Mouse (Mus musculus): Measurements from ENCODE around the gene Zfp512. TPM values are rescaled to one million over a fixed set of nuclear protein-coding genes. Genes with fewer than 3 reads are reported as not detected.
"Not testable (repeated sequence)": the region's sequence is repeated elsewhere in the genome, so short reads cannot be mapped to it uniquely, and the experiment has no call there.

The Zfp512 gene
- polyA plus RNA-seq, 1 experiment from 2014 or later = 33.1 TPM

- Histone ChIP-seq H3K9ac (no peak overlapping the region), H3K27ac (no peak overlapping the region), H3K4me3 (no peak overlapping the region), H3K36me3 (no peaks in the 10 kb centered on the region), H3K27me3 (no peaks in the 10 kb centered on the region), H3K4me2 (no peak overlapping the region), H3K9me3 (replicated peaks) (no peaks in the 10 kb centered on the region), H3K4me1 (replicated peaks) (no peaks in the 10 kb centered on the region; the same call in 1 of the 2 replicates)
- 56% methylated on average over 7 of the region's 7 CpGs for WGBS
- ATAC-seq (replicated peaks; ENCODE audit: insufficient number of reproducible peaks, insufficient read depth, low FRiP score, low read depth) = no peak
Observed at GRCm38 (mm10) chr5:31489116-31489769, 37.0 kb downstream of the Zfp512 start.

- ATAC-seq (replicated peaks; ENCODE audit: insufficient number of reproducible peaks, insufficient read depth, low FRiP score, low read depth) = no peak
Observed at GRCm38 (mm10) chr5:31492031-31492430, 39.8 kb downstream of the Zfp512 start.

GRCm38 (mm10) chr5:31494513-31495297, 42.5 kb downstream of the Zfp512 start, which contains the start of gene Gpn1:
Gene Gpn1 (plus strand): TSS chr5:31494741.
- H3K36me3 ChIP-seq = peaks cover 31% of the 10 kb centered on the region
- H3K27ac ChIP-seq = no peak within 1 kb of the TSS
- peak within 1 kb of the TSS; percentile 69 for H3K9ac ChIP-seq
- ATAC-seq (replicated peaks; ENCODE audit: insufficient number of reproducible peaks, insufficient read depth, low FRiP score, low read depth) = peak; percentile 99
- peak within 1 kb of the TSS; percentile 80 for H3K4me3 ChIP-seq
- H3K4me2 ChIP-seq = peak within 1 kb of the TSS; percentile 73
- H3K9me3 ChIP-seq (replicated peaks) = no peaks in the 10 kb centered on the region
- under 1% methylated on average over 49 of the region's 49 CpGs for WGBS
- H3K4me1 ChIP-seq (replicated peaks) = peaks cover 9% of the 10 kb centered on the region
- H3K27me3 ChIP-seq = no peaks in the 10 kb centered on the region

More at GRCm38 (mm10) chr5:31492031-31492430, 39.8 kb downstream of the Zfp512 start:
- WGBS = 43% methylated on average over 1 of the region's 1 CpGs
- Histone ChIP-seq H3K9ac (no peak overlapping the region), H3K36me3 (peaks cover 9% of the 10 kb centered on the region), H3K27ac (no peak overlapping the region), H3K4me2 (no peak overlapping the region), H3K4me1 (replicated peaks) (peaks cover 9% of the 10 kb centered on the region), H3K9me3 (replicated peaks) (no peaks in the 10 kb centered on the region), H3K4me3 (no peak overlapping the region), H3K27me3 (no peaks in the 10 kb centered on the region)

- H3K36me3 ChIP-seq = peaks cover 66% of the 10 kb centered on the region
- 87% methylated on average over 10 of the region's 10 CpGs for WGBS
- no peak overlapping the region for H3K4me2 ChIP-seq
- H3K4me3 ChIP-seq = no peak overlapping the region
- no peaks in the 10 kb centered on the region for H3K9me3 ChIP-seq (replicated peaks)
- H3K9ac ChIP-seq = no peak overlapping the region
- H3K27me3 ChIP-seq = no peaks in the 10 kb centered on the region
- peaks cover 7% of the 10 kb centered on the region; the same call in 1 of the 2 replicates for H3K4me1 ChIP-seq (replicated peaks)
- ATAC-seq (replicated peaks; ENCODE audit: insufficient number of reproducible peaks, insufficient read depth, low FRiP score, low read depth) = no peak
- H3K27ac ChIP-seq = no peak overlapping the region
Observed at GRCm38 (mm10) chr5:31504843-31505242, 52.6 kb downstream of the Zfp512 start.

- no peak overlapping the region for H3K27ac ChIP-seq
- no peak overlapping the region for H3K4me2 ChIP-seq
- ATAC-seq (replicated peaks; ENCODE audit: insufficient number of reproducible peaks, insufficient read depth, low FRiP score, low read depth) = no peak
- H3K9ac ChIP-seq = no peak overlapping the region
- WGBS = 71% methylated on average over 1 of the region's 1 CpGs
- H3K4me3 ChIP-seq = no peak overlapping the region
- H3K4me1 ChIP-seq (replicated peaks) = no peaks in the 10 kb centered on the region
- H3K9me3 ChIP-seq (replicated peaks) = no peaks in the 10 kb centered on the region
- no peaks in the 10 kb centered on the region for H3K27me3 ChIP-seq
- H3K36me3 ChIP-seq = peaks cover 80% of the 10 kb centered on the region
Observed at GRCm38 (mm10) chr5:31512481-31512880, 60.2 kb downstream of the Zfp512 start.

- no peak for ATAC-seq (replicated peaks; ENCODE audit: insufficient number of reproducible peaks, insufficient read depth, low FRiP score, low read depth)
- WGBS = 89% methylated on average over 6 of the region's 6 CpGs
- Histone ChIP-seq H3K4me1 (replicated peaks) (peaks cover 1% of the 10 kb centered on the region), H3K9me3 (replicated peaks) (no peaks in the 10 kb centered on the region), H3K27ac (no peak overlapping the region), H3K9ac (no peak overlapping the region), H3K4me3 (no peak overlapping the region), H3K4me2 (no peak overlapping the region), H3K27me3 (no peaks in the 10 kb centered on the region), H3K36me3 (peaks cover 68% of the 10 kb centered on the region)
Observed at GRCm38 (mm10) chr5:31520556-31520955, 68.3 kb downstream of the Zfp512 start.

GRCm38 (mm10) chr5:31526354-31527116, 74.3 kb downstream of the Zfp512 start, which contains the start of gene Slc4a1ap:
Gene Slc4a1ap (plus strand): TSS chr5:31526995.
- H3K36me3 ChIP-seq = peaks cover 34% of the 10 kb centered on the region
- under 1% methylated on average over 28 of the region's 28 CpGs for WGBS
- peak within 1 kb of the TSS; percentile 93 for H3K4me2 ChIP-seq
- peak within 1 kb of the TSS; percentile 98 for H3K4me3 ChIP-seq
- H3K9me3 ChIP-seq (replicated peaks) = no peaks in the 10 kb centered on the region
- peak within 1 kb of the TSS; percentile 83 for H3K27ac ChIP-seq
- peak; percentile 67 for ATAC-seq (replicated peaks; ENCODE audit: insufficient number of reproducible peaks, insufficient read depth, low FRiP score, low read depth)
- H3K9ac ChIP-seq = peak within 1 kb of the TSS; percentile 80
- H3K27me3 ChIP-seq = no peaks in the 10 kb centered on the region
- peaks cover 17% of the 10 kb centered on the region for H3K4me1 ChIP-seq (replicated peaks)

- no peaks in the 10 kb centered on the region for H3K9me3 ChIP-seq (replicated peaks)
- peaks cover 36% of the 10 kb centered on the region for H3K36me3 ChIP-seq
- peaks cover 17% of the 10 kb centered on the region for H3K4me1 ChIP-seq (replicated peaks)
- 2% methylated on average over 40 of the region's 40 CpGs for WGBS
- H3K9ac ChIP-seq = peak overlapping the region; percentile 80
- peak overlapping the region; percentile 93 for H3K4me2 ChIP-seq
- peak overlapping the region; percentile 98 for H3K4me3 ChIP-seq
- H3K27ac ChIP-seq = peak overlapping the region; percentile 83
- ATAC-seq (replicated peaks; ENCODE audit: insufficient number of reproducible peaks, insufficient read depth, low FRiP score, low read depth) = no peak
- H3K27me3 ChIP-seq = no peaks in the 10 kb centered on the region
Observed at GRCm38 (mm10) chr5:31527117-31527680, 75.0 kb downstream of the Zfp512 start.

- Histone ChIP-seq H3K36me3 (peaks cover 36% of the 10 kb centered on the region), H3K4me1 (replicated peaks) (peaks cover 17% of the 10 kb centered on the region), H3K4me2 (peak within 1 kb of the TSS; percentile 93), H3K4me3 (peak within 1 kb of the TSS; percentile 98), H3K27ac (peak within 1 kb of the TSS; percentile 83), H3K9ac (peak within 1 kb of the TSS; percentile 80)
- not testable (repeated sequence) for H3K9me3 ChIP-seq (replicated peaks); ATAC-seq (replicated peaks; ENCODE audit: insufficient number of reproducible peaks, insufficient read depth, low FRiP score, low read depth); H3K27me3 ChIP-seq
- WGBS = 80% methylated on average over 11 of the region's 11 CpGs
Observed at GRCm38 (mm10) chr5:31527707-31528106, 75.5 kb downstream of the Zfp512 start, which contains the start of gene Supt7l. Gene Supt7l (minus strand): TSS chr5:31527807.

GRCm38 (mm10) chr5:31528560-31528959, 76.3 kb downstream of the Zfp512 start:
- Histone ChIP-seq H3K4me2 (peak overlapping the region; percentile 93; the same call in 1 of the 2 replicates), H3K27ac (no peak overlapping the region), H3K9ac (no peak overlapping the region), H3K9me3 (replicated peaks) (no peaks in the 10 kb centered on the region), H3K4me1 (replicated peaks) (peaks cover 17% of the 10 kb centered on the region), H3K36me3 (peaks cover 42% of the 10 kb centered on the region), H3K4me3 (no peak overlapping the region), H3K27me3 (no peaks in the 10 kb centered on the region)
- ATAC-seq (replicated peaks; ENCODE audit: insufficient number of reproducible peaks, insufficient read depth, low FRiP score, low read depth) = no peak
- WGBS = 51% methylated on average over 2 of the region's 2 CpGs

All from heart, embryonic 15.5 days (tissue).